Mouse (Mus musculus): ENCODE measurements around the gene Fgf18.

DNA sequence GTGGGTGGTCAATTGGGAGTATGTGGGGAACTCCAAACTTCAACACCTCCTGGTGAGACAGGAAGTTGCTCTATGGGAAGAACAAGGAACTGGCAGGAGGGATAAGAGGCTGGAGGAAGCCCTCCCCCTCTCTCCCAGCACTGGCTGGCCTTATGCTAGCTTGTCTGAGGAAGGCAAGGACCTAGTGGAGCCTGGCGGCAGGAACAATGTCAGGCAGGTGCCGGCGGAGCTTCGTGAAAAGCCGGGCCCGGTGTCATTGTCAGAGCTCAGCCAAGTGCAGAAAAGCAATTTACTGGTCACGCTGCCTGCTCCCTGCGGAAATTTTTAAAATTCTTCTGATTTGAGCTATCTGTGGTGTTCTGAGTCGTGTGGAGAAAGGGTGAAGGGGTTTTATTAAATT, 3.3 kb downstream of the Fgf18 start:
- TF ChIP-seq GATA1 (IDR thresholded peaks at IDR 0.05; ENCODE audit: low read length): no peak
- no peak for TF ChIP-seq TAL1 (IDR thresholded peaks at IDR 0.05; ENCODE audit: low read length)
